Mouse (Mus musculus) stomach, postnatal 0 days (tissue): ENCODE data around the gene Zmiz1.

Experiments used
- CTCF ChIP-seq: IDR thresholded peaks from 2 replicates; pipeline ENCODE4 v1.5.1; 2016; ENCODE audit warnings: antibody characterized with exemption, low read depth, mild to moderate bottlenecking, moderate library complexity
- EP300 ChIP-seq: optimal IDR thresholded peaks from 2 replicates; pipeline ENCODE3; 2016; ENCODE audit warnings: antibody characterized with exemption

DNA sequence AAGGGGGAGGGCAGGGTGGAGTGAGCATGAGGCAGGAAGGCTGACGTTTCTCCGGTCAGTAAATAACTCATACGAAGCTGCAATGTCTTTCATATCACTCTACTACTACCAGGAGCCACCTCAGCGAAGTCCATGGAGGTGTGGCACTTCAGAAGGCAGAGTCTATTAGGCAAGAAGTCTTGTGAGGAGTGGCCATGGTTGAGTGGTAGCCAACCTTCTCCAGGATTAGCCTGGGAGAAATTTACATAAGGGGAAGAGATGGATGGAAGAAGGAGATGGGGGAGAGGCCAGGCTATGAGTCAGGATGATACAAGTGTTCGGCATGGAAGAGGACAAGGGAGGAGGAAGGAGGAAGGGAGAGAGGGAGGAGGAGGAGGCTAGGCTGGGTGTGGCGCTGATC is 223.0 kb downstream of the Zmiz1 start:
- TF ChIP-seq EP300 (no peak), CTCF (no peak)
